Mouse (Mus musculus): ENCODE measurements at regions not wholly inside any gene's neighbourhood (a gene's known extent, or its start where the extent isn't known, plus 50 kb on each side); places are given as distances from the start of the nearest gene placed in this dataset.
A peak's percentile ranks its signal among the peaks of the same experiment; 100 is the strongest.

GRCm38 (mm10) chr13:15078635-15079094, 384.4 kb upstream of the Gli3 start:
- H3K4me2 ChIP-seq (ENCODE audit: low read length), result no peak overlapping the region
- no peaks in the 10 kb centered on the region for H3K27me3 ChIP-seq (ENCODE audit: control insufficient read depth, insufficient read depth, low read depth, low read length)
- H3K4me3 ChIP-seq (ENCODE audit: low read depth, low read length), result no peak overlapping the region
- no peak for ATAC-seq
- H3K9me3 ChIP-seq (replicated peaks; ENCODE audit: control insufficient read depth, low read length, poor library complexity, severe bottlenecking), result no peaks in the 10 kb centered on the region
- H3K27ac ChIP-seq (ENCODE audit: low read length), result no peak overlapping the region
- H3K4me1 ChIP-seq (ENCODE audit: control insufficient read depth, insufficient read depth, low read length), result no peaks in the 10 kb centered on the region
- WGBS, result 73% methylated on average over 2 of the region's 2 CpGs
- H3K9ac ChIP-seq (ENCODE audit: low read depth, low read length), result no peak overlapping the region
- no peaks in the 10 kb centered on the region for H3K36me3 ChIP-seq (ENCODE audit: control insufficient read depth, insufficient read depth, low read length)

DNA sequence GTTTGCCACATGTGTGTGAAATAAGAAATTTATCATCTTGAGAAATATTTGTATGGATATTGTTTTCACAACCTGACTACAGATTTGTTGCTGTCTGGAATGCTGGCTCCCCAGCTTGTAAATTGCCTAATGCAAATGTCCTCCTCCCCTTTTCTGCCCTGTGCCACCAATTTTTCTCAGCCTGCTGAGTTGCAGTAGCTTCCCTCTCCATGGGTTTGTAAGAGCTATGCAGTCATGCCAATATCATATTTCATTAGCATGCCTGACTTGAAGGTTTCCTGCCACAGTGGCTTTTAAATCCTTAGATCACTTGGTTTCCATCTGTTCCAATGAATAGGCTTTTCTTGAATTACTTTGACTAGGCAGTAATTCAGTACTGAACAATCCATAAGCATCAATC, 383.9 kb upstream of the Gli3 start:
- Histone ChIP-seq H3K9ac (ENCODE audit: low read depth, low read length) (no peak overlapping the region), H3K4me2 (ENCODE audit: low read length) (no peak overlapping the region), H3K27me3 (ENCODE audit: control insufficient read depth, insufficient read depth, low read depth, low read length) (no peaks in the 10 kb centered on the region), H3K9me3 (replicated peaks; ENCODE audit: control insufficient read depth, low read length, poor library complexity, severe bottlenecking) (no peaks in the 10 kb centered on the region), H3K4me1 (ENCODE audit: control insufficient read depth, insufficient read depth, low read length) (no peaks in the 10 kb centered on the region), H3K36me3 (ENCODE audit: control insufficient read depth, insufficient read depth, low read length) (no peaks in the 10 kb centered on the region), H3K4me3 (ENCODE audit: low read depth, low read length) (no peak overlapping the region), H3K27ac (ENCODE audit: low read length) (no peak overlapping the region)
- no peak for ATAC-seq

GRCm38 (mm10) chr13:15082255-15082932, 380.6 kb upstream of the Gli3 start:
- WGBS, result 92% methylated on average over 2 of the region's 2 CpGs
- no peak overlapping the region for H3K4me2 ChIP-seq (ENCODE audit: low read length)
- no peak for ATAC-seq
- H3K9ac ChIP-seq (ENCODE audit: low read depth, low read length), result no peak overlapping the region
- H3K9me3 ChIP-seq (replicated peaks; ENCODE audit: control insufficient read depth, low read length, poor library complexity, severe bottlenecking), result no peaks in the 10 kb centered on the region
- H3K27ac ChIP-seq (ENCODE audit: low read length), result no peak overlapping the region
- no peaks in the 10 kb centered on the region for H3K36me3 ChIP-seq (ENCODE audit: control insufficient read depth, insufficient read depth, low read length)
- no peak overlapping the region for H3K4me3 ChIP-seq (ENCODE audit: low read depth, low read length)
- H3K4me1 ChIP-seq (ENCODE audit: control insufficient read depth, insufficient read depth, low read length), result no peaks in the 10 kb centered on the region
- no peaks in the 10 kb centered on the region for H3K27me3 ChIP-seq (ENCODE audit: control insufficient read depth, insufficient read depth, low read depth, low read length)

GRCm38 (mm10) chr13:15094836-15095235, 368.2 kb upstream of the Gli3 start:
- no peak for ATAC-seq
- Histone ChIP-seq H3K27ac (ENCODE audit: low read length) (no peak overlapping the region), H3K9ac (ENCODE audit: low read depth, low read length) (no peak overlapping the region), H3K36me3 (ENCODE audit: control insufficient read depth, insufficient read depth, low read length) (no peaks in the 10 kb centered on the region), H3K27me3 (ENCODE audit: control insufficient read depth, insufficient read depth, low read depth, low read length) (no peaks in the 10 kb centered on the region), H3K4me3 (ENCODE audit: low read depth, low read length) (no peak overlapping the region), H3K9me3 (replicated peaks; ENCODE audit: control insufficient read depth, low read length, poor library complexity, severe bottlenecking) (no peaks in the 10 kb centered on the region), H3K4me1 (ENCODE audit: control insufficient read depth, insufficient read depth, low read length) (no peaks in the 10 kb centered on the region), H3K4me2 (ENCODE audit: low read length) (no peak overlapping the region)
- WGBS, result 88% methylated on average over 1 of the region's 1 CpGs

- 6% methylated on average over 6 of the region's 6 CpGs for WGBS
Observed at GRCm38 (mm10) chr13:15107753-15108305, 355.2 kb upstream of the Gli3 start.

GRCm38 (mm10) chr13:15113383-15113782, 349.7 kb upstream of the Gli3 start:
- no peak overlapping the region for H3K4me3 ChIP-seq (ENCODE audit: low read depth, low read length)
- no peaks in the 10 kb centered on the region for H3K36me3 ChIP-seq (ENCODE audit: control insufficient read depth, insufficient read depth, low read length)
- WGBS, result 71% methylated on average over 7 of the region's 7 CpGs
- no peak overlapping the region for H3K27ac ChIP-seq (ENCODE audit: low read length)
- no peak overlapping the region for H3K4me2 ChIP-seq (ENCODE audit: low read length)
- H3K9me3 ChIP-seq (replicated peaks; ENCODE audit: control insufficient read depth, low read length, poor library complexity, severe bottlenecking), result no peaks in the 10 kb centered on the region
- H3K9ac ChIP-seq (ENCODE audit: low read depth, low read length), result no peak overlapping the region
- H3K27me3 ChIP-seq (ENCODE audit: control insufficient read depth, insufficient read depth, low read depth, low read length), result no peaks in the 10 kb centered on the region
- ATAC-seq, result peak; percentile 71
- no peaks in the 10 kb centered on the region for H3K4me1 ChIP-seq (ENCODE audit: control insufficient read depth, insufficient read depth, low read length)

More at GRCm38 (mm10) chr13:15107753-15108305, 355.2 kb upstream of the Gli3 start:
- 0 out of 2 replicates have a peak, but pooled peaks cover 6% of the 10 kb centered on the region for H3K9me3 ChIP-seq (replicated peaks; ENCODE audit: control insufficient read depth, low read length, poor library complexity, severe bottlenecking)
- H3K27me3 ChIP-seq (ENCODE audit: control insufficient read depth, insufficient read depth, low read depth, low read length), result no peaks in the 10 kb centered on the region
- H3K9ac ChIP-seq (ENCODE audit: low read depth, low read length), result no peak overlapping the region
- no peak for ATAC-seq
- H3K4me2 ChIP-seq (ENCODE audit: low read length), result no peak overlapping the region
- H3K4me1 ChIP-seq (ENCODE audit: control insufficient read depth, insufficient read depth, low read length), result no peaks in the 10 kb centered on the region
- no peak overlapping the region for H3K27ac ChIP-seq (ENCODE audit: low read length)
- H3K36me3 ChIP-seq (ENCODE audit: control insufficient read depth, insufficient read depth, low read length), result no peaks in the 10 kb centered on the region
- no peak overlapping the region for H3K4me3 ChIP-seq (ENCODE audit: low read depth, low read length)

GRCm38 (mm10) chr13:15130249-15130648, 332.8 kb upstream of the Gli3 start:
- no peak overlapping the region for H3K4me2 ChIP-seq (ENCODE audit: low read length)
- no peaks in the 10 kb centered on the region for H3K4me1 ChIP-seq (ENCODE audit: control insufficient read depth, insufficient read depth, low read length)
- no peak overlapping the region for H3K9ac ChIP-seq (ENCODE audit: low read depth, low read length)
- no peak for ATAC-seq
- H3K27me3 ChIP-seq (ENCODE audit: control insufficient read depth, insufficient read depth, low read depth, low read length), result no peaks in the 10 kb centered on the region
- no peaks in the 10 kb centered on the region for H3K9me3 ChIP-seq (replicated peaks; ENCODE audit: control insufficient read depth, low read length, poor library complexity, severe bottlenecking)
- H3K27ac ChIP-seq (ENCODE audit: low read length), result no peak overlapping the region
- no peak overlapping the region for H3K4me3 ChIP-seq (ENCODE audit: low read depth, low read length)
- H3K36me3 ChIP-seq (ENCODE audit: control insufficient read depth, insufficient read depth, low read length), result no peaks in the 10 kb centered on the region
- WGBS, result 78% methylated on average over 2 of the region's 2 CpGs

GRCm38 (mm10) chr13:15146167-15146566, 316.9 kb upstream of the Gli3 start:
- no peak for ATAC-seq
- H3K4me2 ChIP-seq (ENCODE audit: low read length), result no peak overlapping the region
- WGBS, result 49% methylated on average over 6 of the region's 6 CpGs

GRCm38 (mm10) chr13:15180898-15181297, 282.1 kb upstream of the Gli3 start:
- H3K4me3 ChIP-seq (ENCODE audit: low read depth, low read length), result no peak overlapping the region
- no peak for ATAC-seq
- no peaks in the 10 kb centered on the region for H3K9me3 ChIP-seq (replicated peaks; ENCODE audit: control insufficient read depth, low read length, poor library complexity, severe bottlenecking)
- WGBS, result 84% methylated on average over 2 of the region's 2 CpGs
- no peaks in the 10 kb centered on the region for H3K4me1 ChIP-seq (ENCODE audit: control insufficient read depth, insufficient read depth, low read length)
- H3K4me2 ChIP-seq (ENCODE audit: low read length), result no peak overlapping the region
- no peaks in the 10 kb centered on the region for H3K27me3 ChIP-seq (ENCODE audit: control insufficient read depth, insufficient read depth, low read depth, low read length)
- H3K9ac ChIP-seq (ENCODE audit: low read depth, low read length), result no peak overlapping the region
- no peak overlapping the region for H3K27ac ChIP-seq (ENCODE audit: low read length)
- no peaks in the 10 kb centered on the region for H3K36me3 ChIP-seq (ENCODE audit: control insufficient read depth, insufficient read depth, low read length)

More at GRCm38 (mm10) chr13:15146167-15146566, 316.9 kb upstream of the Gli3 start:
- Histone ChIP-seq H3K9me3 (replicated peaks; ENCODE audit: control insufficient read depth, low read length, poor library complexity, severe bottlenecking) (no peaks in the 10 kb centered on the region), H3K27ac (ENCODE audit: low read length) (no peak overlapping the region), H3K36me3 (ENCODE audit: control insufficient read depth, insufficient read depth, low read length) (no peaks in the 10 kb centered on the region), H3K4me3 (ENCODE audit: low read depth, low read length) (no peak overlapping the region), H3K9ac (ENCODE audit: low read depth, low read length) (no peak overlapping the region), H3K27me3 (ENCODE audit: control insufficient read depth, insufficient read depth, low read depth, low read length) (no peaks in the 10 kb centered on the region), H3K4me1 (ENCODE audit: control insufficient read depth, insufficient read depth, low read length) (no peaks in the 10 kb centered on the region)

All from midbrain, embryonic 16.5 days (tissue).